Mouse (Mus musculus) heart, postnatal 36 days (tissue): ENCODE results near the gene Zfp281. TPM values are rescaled to one million over a fixed set of nuclear protein-coding genes. Genes with fewer than 3 reads are reported as not detected.
A peak's percentile ranks its signal among the peaks of the same experiment; 100 is the strongest.

Experiments used
- DNase-seq, 2 experiments: peaks; one replicate each; pipeline ENCODE4 v3.0.0; 2021 to 2022
- intact Hi-C: fragments of 180-260 bp; cut with DNase I; formaldehyde crosslinking; loops from one replicate; pipeline ENCODE4 v1.15.1; 2025
- total RNA-seq, 2 experiments: library from RNA; stranded (reverse); gene quantifications; 2 replicates each; pipeline ENCODE4 v1.2.3; 2021

Gene Zfp281
- total RNA-seq: 10 to 100 TPM; 10.1 to 11.4 TPM

GRCm38 (mm10) chr1:136624146-136625018 lies at the start of gene Zfp281:
TSS of gene Zfp281 (plus strand) at chr1:136624901.
- DNase-seq: peak; percentile 95 to 96
- intact Hi-C loops: loop anchor here (5.0 to 10.0 kb wide), 3 partner anchors 58 to 210 kb away; partner anchors contain the start of gene Ddx59

GRCm38 (mm10) chr1:136577890-136578663 lies 46.6 kb upstream of the Zfp281 start:
- intact Hi-C loops: no loop called here

GRCm38 (mm10) chr1:136579360-136579759 lies 45.3 kb upstream of the Zfp281 start:
- intact Hi-C loops: no loop called here
- DNase-seq: no peak

More at GRCm38 (mm10) chr1:136577890-136578663, 46.6 kb upstream of the Zfp281 start:
- DNase-seq: no peak

GRCm38 (mm10) chr1:136580266-136580665 lies 44.4 kb upstream of the Zfp281 start:
- intact Hi-C loops: no loop called here
- DNase-seq: no peak

- DNase-seq: no peak
- intact Hi-C loops: no loop called here
Measured at GRCm38 (mm10) chr1:136581841-136582240, 42.9 kb upstream of the Zfp281 start.

GRCm38 (mm10) chr1:136587761-136588405 lies 36.8 kb upstream of the Zfp281 start:
- intact Hi-C loops: no loop called here

GRCm38 (mm10) chr1:136588908-136589307 lies 35.8 kb upstream of the Zfp281 start:
- intact Hi-C loops: no loop called here
- no peak for DNase-seq

More at GRCm38 (mm10) chr1:136587761-136588405, 36.8 kb upstream of the Zfp281 start:
- no peak for DNase-seq

GRCm38 (mm10) chr1:136592741-136593140 lies 32.0 kb upstream of the Zfp281 start:
- intact Hi-C loops: no loop called here
- DNase-seq: no peak

GRCm38 (mm10) chr1:136594235-136594850 lies 30.4 kb upstream of the Zfp281 start:
- no peak for DNase-seq
- intact Hi-C loops: no loop called here

- intact Hi-C loops: no loop called here
- no peak for DNase-seq
Measured at GRCm38 (mm10) chr1:136596821-136597220, 27.9 kb upstream of the Zfp281 start.

- intact Hi-C loops: no loop called here
Measured at GRCm38 (mm10) chr1:136598286-136598685, 26.4 kb upstream of the Zfp281 start.

GRCm38 (mm10) chr1:136600067-136600466 lies 24.6 kb upstream of the Zfp281 start:
- DNase-seq: no peak
- intact Hi-C loops: no loop called here

More at GRCm38 (mm10) chr1:136598286-136598685, 26.4 kb upstream of the Zfp281 start:
- DNase-seq: no peak

GRCm38 (mm10) chr1:136600647-136601345 lies 23.9 kb upstream of the Zfp281 start:
- intact Hi-C loops: no loop called here
- DNase-seq: no peak

GRCm38 (mm10) chr1:136601346-136601888 lies 23.3 kb upstream of the Zfp281 start:
- intact Hi-C loops: no loop called here

GRCm38 (mm10) chr1:136602303-136602702 lies 22.4 kb upstream of the Zfp281 start:
- intact Hi-C loops: no loop called here
- no peak for DNase-seq

More at GRCm38 (mm10) chr1:136601346-136601888, 23.3 kb upstream of the Zfp281 start:
- DNase-seq: no peak

GRCm38 (mm10) chr1:136604190-136604589 lies 20.5 kb upstream of the Zfp281 start:
- no peak for DNase-seq
- intact Hi-C loops: no loop called here

- no peak for DNase-seq
- intact Hi-C loops: no loop called here
Measured at GRCm38 (mm10) chr1:136605790-136606189, 18.9 kb upstream of the Zfp281 start.

- no peak for DNase-seq
- intact Hi-C loops: no loop called here
Measured at GRCm38 (mm10) chr1:136606278-136606677, 18.4 kb upstream of the Zfp281 start.
